Mouse (Mus musculus): ENCODE data around the gene Lin7a. TPM values are rescaled to one million over a fixed set of nuclear protein-coding genes. Genes with fewer than 3 reads are reported as not detected.
"Not testable (repeated sequence)": the region's sequence is repeated elsewhere in the genome, so short reads cannot be mapped to it uniquely, and the experiment has no call there.

Lin7a gene
- total RNA-seq, 2 experiments from 2014 or later: 33.7 to 36.4 TPM

GRCm38 (mm10) chr10:107236211-107236610 lies 35.3 kb upstream of the Lin7a start:
- DNase-seq (ENCODE audit: low spot score in 2 of 2): no peak

DNA sequence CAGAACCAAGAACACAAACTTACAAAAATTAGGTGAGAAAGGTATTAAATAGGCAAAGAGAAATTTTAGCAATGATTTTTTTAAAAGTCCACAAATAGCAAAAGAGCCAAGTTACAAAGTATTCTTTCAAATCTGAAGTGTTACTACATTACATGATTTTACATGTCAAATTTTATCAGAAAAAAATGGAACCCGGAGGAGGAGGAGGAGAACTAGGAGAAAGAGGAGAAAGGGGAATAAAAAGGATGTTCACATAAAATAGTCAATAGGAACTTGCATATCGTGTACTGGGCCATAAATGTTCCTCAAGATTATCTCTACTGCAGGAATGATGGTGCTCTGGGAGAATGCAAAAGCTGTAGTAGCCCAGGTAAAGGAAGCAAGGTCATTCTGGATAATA lies 34.4 kb upstream of the Lin7a start:
- no peak for DNase-seq (ENCODE audit: low spot score in 2 of 2)

GRCm38 (mm10) chr10:107237736-107238135 lies 33.8 kb upstream of the Lin7a start:
- DNase-seq (ENCODE audit: low spot score in 2 of 2): no peak

- DNase-seq (ENCODE audit: low spot score in 2 of 2): no peak
Observed at GRCm38 (mm10) chr10:107238151-107238860, 33.2 kb upstream of the Lin7a start.

- DNase-seq (ENCODE audit: low spot score in 2 of 2): no peak
Observed at GRCm38 (mm10) chr10:107238861-107239435, 32.5 kb upstream of the Lin7a start.

DNA sequence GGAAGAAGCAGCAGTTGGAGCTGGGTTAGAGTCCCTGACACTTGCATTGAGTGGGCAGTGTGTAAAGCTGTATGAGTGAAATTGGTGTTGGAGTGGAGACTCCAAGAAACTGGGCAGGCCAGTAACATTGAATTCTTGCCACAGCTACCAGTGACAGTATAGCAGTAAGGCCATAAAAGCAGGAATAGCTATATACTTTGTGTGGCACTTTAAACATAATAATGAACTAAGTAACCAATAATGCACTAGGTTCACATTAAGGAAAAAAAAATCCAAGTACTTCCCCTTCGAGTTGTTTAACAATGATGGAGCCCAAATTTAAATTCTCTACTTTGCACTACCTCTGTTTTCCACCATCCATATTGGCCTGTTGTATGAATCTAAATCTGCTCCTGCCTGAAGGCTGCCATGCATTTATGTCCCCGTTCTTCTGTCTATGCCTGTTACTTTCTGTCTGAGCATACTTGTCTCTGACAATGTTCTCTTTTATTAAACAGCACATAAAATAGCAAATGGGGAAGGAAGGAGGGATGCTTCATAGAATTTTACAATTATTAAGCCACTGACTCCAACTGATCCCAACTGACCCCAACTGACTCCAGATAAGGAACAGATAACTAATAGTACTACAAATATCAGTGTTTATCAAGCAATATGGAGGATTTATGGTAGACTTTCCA lies 31.7 kb upstream of the Lin7a start:
- no peak for DNase-seq (ENCODE audit: low spot score in 2 of 2)

GRCm38 (mm10) chr10:107240446-107240845 lies 31.0 kb upstream of the Lin7a start:
- DNase-seq (ENCODE audit: low spot score in 2 of 2): no peak

DNA sequence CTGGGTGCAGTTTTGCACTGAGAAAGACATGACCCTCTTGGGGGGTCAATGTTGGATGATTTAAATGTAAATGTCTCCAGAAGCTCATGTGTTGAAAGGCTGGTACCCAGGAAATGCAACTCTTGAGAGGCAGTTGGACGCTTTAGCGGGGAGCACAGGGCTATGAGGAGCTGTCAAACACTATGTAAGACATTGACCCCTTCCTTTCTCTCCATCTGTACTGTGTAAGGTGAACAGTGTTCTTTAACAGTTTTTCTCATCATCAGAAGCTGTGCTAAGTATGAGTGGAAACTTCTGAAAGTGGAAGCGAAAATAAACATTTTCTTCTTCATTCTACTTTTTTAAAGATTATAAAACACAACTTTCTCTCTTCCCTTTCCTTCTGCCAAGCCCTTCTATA lies 30.5 kb upstream of the Lin7a start:
- DNase-seq (ENCODE audit: low spot score in 2 of 2): no peak

GRCm38 (mm10) chr10:107241406-107241805 lies 30.1 kb upstream of the Lin7a start:
- no peak for DNase-seq (ENCODE audit: low spot score in 2 of 2)

- not testable (repeated sequence) for DNase-seq (ENCODE audit: low spot score in 2 of 2)
Observed at GRCm38 (mm10) chr10:107241999-107242398, 29.5 kb upstream of the Lin7a start.

GRCm38 (mm10) chr10:107242696-107243400 lies 28.6 kb upstream of the Lin7a start:
- no peak for DNase-seq (ENCODE audit: low spot score in 2 of 2)

GRCm38 (mm10) chr10:107244211-107244610 lies 27.3 kb upstream of the Lin7a start:
- DNase-seq (ENCODE audit: low spot score in 2 of 2): no peak

GRCm38 (mm10) chr10:107244691-107245530 lies 26.6 kb upstream of the Lin7a start:
- DNase-seq (ENCODE audit: low spot score in 2 of 2): no peak

GRCm38 (mm10) chr10:107245531-107245840 lies 26.0 kb upstream of the Lin7a start:
- DNase-seq (ENCODE audit: low spot score in 2 of 2): no peak

- DNase-seq (ENCODE audit: low spot score in 2 of 2): no peak
Observed at GRCm38 (mm10) chr10:107245961-107246460, 25.5 kb upstream of the Lin7a start.

- DNase-seq (ENCODE audit: low spot score in 2 of 2): no peak
Observed at GRCm38 (mm10) chr10:107247001-107247670, 24.4 kb upstream of the Lin7a start.

- DNase-seq (ENCODE audit: low spot score in 2 of 2): no peak
Observed at GRCm38 (mm10) chr10:107248481-107248880, 23.0 kb upstream of the Lin7a start.

DNA sequence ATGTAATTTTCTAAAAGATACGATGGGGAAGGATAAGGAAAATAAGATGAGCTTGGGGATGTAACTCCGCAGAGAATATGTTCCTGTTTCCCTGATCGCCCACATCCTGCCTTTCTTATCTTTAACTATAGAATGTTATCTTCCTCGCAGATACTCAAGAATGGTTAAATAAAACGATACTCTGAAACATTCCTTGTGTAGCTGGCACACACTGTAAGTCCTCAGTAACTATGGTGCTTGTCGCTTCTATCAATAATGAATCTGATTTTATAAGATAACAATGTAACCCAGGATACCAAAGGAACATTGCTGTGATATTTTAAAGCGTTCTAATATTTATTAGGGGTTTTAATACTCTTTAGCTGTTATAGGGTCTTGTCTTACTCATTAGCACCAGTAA lies 22.4 kb upstream of the Lin7a start:
- no peak for DNase-seq (ENCODE audit: low spot score in 2 of 2)

- no peak for DNase-seq (ENCODE audit: low spot score in 2 of 2)
Observed at GRCm38 (mm10) chr10:107249606-107250186, 21.8 kb upstream of the Lin7a start.

Measured in layer of hippocampus, postnatal 10 days (tissue).